Mouse (Mus musculus) naive thymus-derived CD4-positive, alpha-beta T cell, adult 2 months (primary cell): Measurements from ENCODE around the gene Lsm11.
"Not testable (repeated sequence)": the region's sequence is repeated elsewhere in the genome, so short reads cannot be mapped to it uniquely, and the experiment has no call there.

Experiments used
- DNase-seq: peaks from one replicate; pipeline ENCODE4 v3.0.0-alpha.2; 2011; ENCODE audit warnings: low read depth

The Lsm11 gene

DNA sequence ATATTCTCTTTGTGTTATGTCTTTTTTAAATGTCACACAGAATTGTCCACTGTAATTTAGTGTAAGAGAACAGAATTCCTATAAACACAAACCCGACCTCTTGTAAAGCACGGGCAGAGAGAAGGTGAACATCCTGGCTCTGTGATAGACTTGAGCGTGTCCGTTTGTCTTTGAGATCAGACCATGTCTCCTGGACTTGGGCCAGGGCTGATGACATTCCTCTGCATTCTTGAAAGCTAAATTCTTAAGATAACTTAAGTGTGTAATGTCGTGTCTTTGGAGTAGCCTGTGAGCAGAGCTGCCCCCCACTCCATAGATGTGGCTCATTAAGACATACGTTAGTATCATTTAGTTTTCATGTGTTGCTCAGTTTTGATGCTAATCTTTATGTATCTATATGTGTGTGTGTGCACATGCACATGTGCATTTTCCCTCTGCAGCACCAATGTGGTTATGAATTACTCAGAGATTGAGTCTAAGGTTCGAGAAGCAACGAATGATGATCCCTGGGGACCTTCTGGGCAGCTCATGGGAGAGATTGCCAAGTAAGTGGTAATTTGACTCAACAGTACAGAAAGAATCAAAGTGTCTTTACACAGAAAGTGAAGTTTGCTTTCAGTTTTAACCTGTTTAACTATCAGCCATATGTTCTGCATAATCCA, 61.3 kb downstream of the Lsm11 start:
- DNase-seq: no peak

DNA sequence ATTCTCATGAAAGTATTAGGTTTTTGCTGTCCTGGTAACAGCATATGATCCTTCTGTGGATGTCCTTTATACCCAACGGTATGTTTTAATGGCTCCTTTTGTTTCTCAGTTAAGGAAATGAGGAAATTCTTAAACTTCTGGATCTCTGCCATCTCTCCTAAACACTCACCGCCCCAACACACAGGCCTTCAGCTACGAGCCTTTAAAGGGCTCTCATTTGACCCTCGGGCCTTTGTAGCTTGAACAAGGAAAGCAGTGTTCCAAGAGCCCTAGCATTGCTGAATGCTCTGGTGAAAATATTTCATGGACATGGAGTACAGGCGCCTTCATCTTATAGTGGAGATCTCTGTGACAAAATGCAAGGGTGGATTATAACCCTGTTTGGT, 63.1 kb downstream of the Lsm11 start:
- DNase-seq: no peak

- peak; percentile 46 for DNase-seq
Measured at GRCm38 (mm10) chr11:45881026-45881682, 63.6 kb downstream of the Lsm11 start.

- DNase-seq: not testable (repeated sequence)
Measured at GRCm38 (mm10) chr11:45879366-45879765, 65.4 kb downstream of the Lsm11 start.
